Mouse (Mus musculus) erythroblast, embryonic 14.5 days (primary cell): ENCODE results near the gene Aunip. TPM values are rescaled to one million over a fixed set of nuclear protein-coding genes. Genes with fewer than 3 reads are reported as not detected.

Experiments
- H3K27me3 ChIP-seq: 2 replicates; pipeline ENCODE4 v1.6.1; 2012; ENCODE audit warnings: inconsistent platforms; ENCODE audit not compliant: control insufficient read depth
- H3K36me3 ChIP-seq: 2 replicates; pipeline ENCODE4 v1.6.1; 2012; ENCODE audit warnings: mild to moderate bottlenecking, inconsistent platforms; ENCODE audit not compliant: control insufficient read depth
- H3K4me1 ChIP-seq: 2 replicates; pipeline ENCODE4 v1.6.1; 2012; ENCODE audit warnings: inconsistent platforms; ENCODE audit not compliant: control insufficient read depth
- H3K4me3 ChIP-seq: replicated peaks from 2 replicates; pipeline ENCODE3; 2012; ENCODE audit warnings: moderate library complexity, mild to moderate bottlenecking, inconsistent platforms
- H3K9me3 ChIP-seq: 2 replicates; pipeline ENCODE4 v1.6.1; 2012; ENCODE audit warnings: low read length, inconsistent platforms, mixed read lengths; ENCODE audit not compliant: control insufficient read depth
- GATA1 ChIP-seq: IDR thresholded peaks from 2 replicates; pipeline ENCODE4 v1.6.1; 2012; ENCODE audit warnings: low read length, inconsistent platforms, mixed read lengths
- TAL1 ChIP-seq: IDR thresholded peaks from 3 replicates; pipeline ENCODE4 v1.6.1; 2012; ENCODE audit warnings: low read length, inconsistent platforms, mixed read lengths
- polyA plus RNA-seq: library from polyadenylated mRNA; stranded (reverse); fragments of >175 nt; gene quantifications from 2 replicates; pipeline ENCODE4 v1.2.3, GENCODE M21; 2012

Aunip gene
- polyA plus RNA-seq, 1 experiment: 0.18 TPM

GRCm38 (mm10) chr4:134558570-134559113, 47.8 kb downstream of the Aunip start:
- no peak for TF ChIP-seq GATA1
- no peak for TF ChIP-seq TAL1
- no peaks in the 10 kb centered on the region for H3K9me3 ChIP-seq
- no peak overlapping the region for H3K4me3 ChIP-seq
- H3K27me3 ChIP-seq: no peaks in the 10 kb centered on the region
- peaks cover 3% of the 10 kb centered on the region; the same call in 1 of the 2 replicates for H3K4me1 ChIP-seq
- no peaks in the 10 kb centered on the region for H3K36me3 ChIP-seq

GRCm38 (mm10) chr4:134559154-134559553, 48.4 kb downstream of the Aunip start:
- H3K27me3 ChIP-seq: no peaks in the 10 kb centered on the region
- H3K4me1 ChIP-seq: peaks cover 4% of the 10 kb centered on the region; the same call in 1 of the 2 replicates
- TF ChIP-seq TAL1 (no peak), GATA1 (no peak)
- H3K4me3 ChIP-seq: no peak overlapping the region
- H3K9me3 ChIP-seq: no peaks in the 10 kb centered on the region
- no peaks in the 10 kb centered on the region for H3K36me3 ChIP-seq

- Histone ChIP-seq H3K9me3 (peaks cover 10% of the 10 kb centered on the region), H3K36me3 (peaks cover 1% of the 10 kb centered on the region; the same call in 1 of the 2 replicates), H3K4me1 (peaks cover 4% of the 10 kb centered on the region; the same call in 1 of the 2 replicates), H3K4me3 (no peak overlapping the region), H3K27me3 (no peaks in the 10 kb centered on the region)
- TF ChIP-seq TAL1 (no peak), GATA1 (no peak)
Measured at GRCm38 (mm10) chr4:134560699-134561098, 49.9 kb downstream of the Aunip start.

DNA sequence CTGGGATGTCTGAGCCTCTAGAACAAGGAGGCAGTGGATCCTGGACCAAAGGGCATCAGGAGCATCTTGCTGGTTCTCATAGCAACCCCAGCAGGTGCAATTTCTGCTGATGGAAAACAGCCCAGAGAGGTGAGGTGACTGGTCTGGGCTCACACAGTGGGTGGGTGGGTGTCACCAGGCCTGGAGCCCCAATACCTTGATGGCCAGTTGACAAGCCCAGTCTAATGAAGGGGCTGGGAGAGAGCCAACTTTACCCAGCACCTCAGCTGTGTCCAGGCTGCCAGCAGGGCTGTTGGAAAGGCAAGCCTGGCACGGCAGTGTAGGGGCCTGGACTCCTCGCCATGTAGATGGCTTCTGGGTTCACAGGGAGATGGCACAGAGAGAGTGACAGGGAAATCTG, 51.2 kb downstream of the Aunip start:
- Histone ChIP-seq H3K36me3 (peaks cover 3% of the 10 kb centered on the region; the same call in 1 of the 2 replicates), H3K4me1 (peaks cover 4% of the 10 kb centered on the region; the same call in 1 of the 2 replicates), H3K4me3 (no peak overlapping the region), H3K27me3 (no peaks in the 10 kb centered on the region), H3K9me3 (peaks cover 11% of the 10 kb centered on the region)
- TF ChIP-seq GATA1 (no peak), TAL1 (no peak)

GRCm38 (mm10) chr4:134563624-134564023, 52.8 kb downstream of the Aunip start:
- TF ChIP-seq GATA1 (no peak), TAL1 (no peak)
- Histone ChIP-seq H3K4me1 (peaks cover 4% of the 10 kb centered on the region; the same call in 1 of the 2 replicates), H3K4me3 (no peak overlapping the region), H3K36me3 (peaks cover 3% of the 10 kb centered on the region; the same call in 1 of the 2 replicates), H3K9me3 (peaks cover 11% of the 10 kb centered on the region), H3K27me3 (no peaks in the 10 kb centered on the region)

- no peaks in the 10 kb centered on the region for H3K27me3 ChIP-seq
- TF ChIP-seq TAL1 (no peak), GATA1 (no peak)
- peaks cover 11% of the 10 kb centered on the region for H3K9me3 ChIP-seq
- no peak overlapping the region for H3K4me3 ChIP-seq
- H3K36me3 ChIP-seq: peaks cover 3% of the 10 kb centered on the region; the same call in 1 of the 2 replicates
- H3K4me1 ChIP-seq: peaks cover 4% of the 10 kb centered on the region; the same call in 1 of the 2 replicates
Measured at GRCm38 (mm10) chr4:134564093-134564492, 53.3 kb downstream of the Aunip start.

DNA sequence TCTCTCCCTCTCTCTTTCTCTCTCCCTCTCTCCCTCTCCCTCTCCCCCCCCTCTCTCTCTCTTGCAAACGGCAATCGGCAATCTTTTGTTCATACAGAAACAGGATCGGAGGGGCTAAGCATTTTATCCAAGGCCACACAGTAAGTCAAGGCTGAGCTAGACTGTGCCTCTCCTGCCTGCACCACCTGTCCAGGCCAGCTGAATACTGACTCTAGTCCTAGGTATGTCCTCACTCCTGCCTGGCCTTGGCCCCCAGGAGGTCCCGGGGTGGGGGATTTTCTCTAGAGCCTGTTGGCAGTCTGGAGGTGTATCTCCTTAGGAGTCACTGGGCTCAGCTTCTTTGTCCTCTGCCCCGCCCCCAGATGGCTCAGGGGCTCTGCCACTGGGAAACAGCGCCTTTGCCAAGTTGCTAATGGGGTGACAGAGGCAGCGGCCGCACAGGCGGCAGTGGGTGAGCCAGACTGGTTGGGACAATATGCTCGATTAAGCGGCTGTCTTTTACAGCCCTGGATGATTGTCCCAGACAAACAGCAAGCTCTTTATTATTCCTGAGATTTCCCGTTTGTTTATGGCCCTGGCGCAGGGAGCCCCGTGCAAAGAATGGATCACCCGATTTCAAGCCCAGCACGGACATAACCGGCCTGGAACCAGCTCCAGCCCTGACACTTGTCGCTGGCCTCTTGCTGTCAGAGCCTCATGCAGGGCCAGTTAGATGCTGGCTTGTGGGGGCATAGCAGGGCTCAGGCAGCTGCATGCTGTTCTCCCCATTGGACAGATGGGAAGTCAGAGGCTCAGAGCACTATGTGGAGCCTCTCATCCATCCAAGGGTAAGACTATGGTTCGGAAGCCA, 56.8 kb downstream of the Aunip start:
- no peak for TF ChIP-seq GATA1
- no peak for TF ChIP-seq TAL1
- no peaks in the 10 kb centered on the region for H3K27me3 ChIP-seq
- peaks cover 4% of the 10 kb centered on the region; the same call in 1 of the 2 replicates for H3K4me1 ChIP-seq
- peaks cover 11% of the 10 kb centered on the region for H3K9me3 ChIP-seq
- peaks cover 3% of the 10 kb centered on the region; the same call in 1 of the 2 replicates for H3K36me3 ChIP-seq
- H3K4me3 ChIP-seq: no peak overlapping the region

DNA sequence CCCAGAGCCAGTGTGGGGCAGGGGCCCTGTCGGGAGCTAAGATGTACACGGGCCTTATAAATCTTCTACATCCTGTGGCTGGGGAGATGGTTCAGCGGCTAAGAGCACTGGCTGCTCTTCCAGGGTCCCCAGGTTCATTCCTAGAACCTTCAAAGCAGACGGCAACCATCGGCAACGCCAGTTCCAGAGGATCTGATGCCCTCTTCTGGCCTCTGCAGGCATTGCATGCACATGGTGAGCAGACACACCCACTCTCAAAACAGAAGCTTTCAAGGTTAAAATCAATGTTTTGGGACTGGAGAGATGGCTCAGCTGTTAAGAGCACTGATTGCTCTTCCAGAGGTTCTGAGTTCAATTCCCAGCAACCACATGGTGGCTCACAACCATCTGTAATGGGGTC, 58.4 kb downstream of the Aunip start:
- Histone ChIP-seq H3K9me3 (peaks cover 14% of the 10 kb centered on the region), H3K4me3 (no peak overlapping the region), H3K27me3 (no peaks in the 10 kb centered on the region), H3K4me1 (no peaks in the 10 kb centered on the region), H3K36me3 (peaks cover 3% of the 10 kb centered on the region; the same call in 1 of the 2 replicates)
- no peak for TF ChIP-seq TAL1
- TF ChIP-seq GATA1: no peak

- Histone ChIP-seq H3K27me3 (no peaks in the 10 kb centered on the region), H3K4me1 (no peaks in the 10 kb centered on the region), H3K4me3 (no peak overlapping the region), H3K36me3 (peaks cover 3% of the 10 kb centered on the region; the same call in 1 of the 2 replicates), H3K9me3 (peaks cover 12% of the 10 kb centered on the region)
- TF ChIP-seq GATA1: no peak
Measured at GRCm38 (mm10) chr4:134569831-134570230, 59.0 kb downstream of the Aunip start.
